Mouse (Mus musculus) heart, adult 2 months (tissue): ENCODE measurements at regions not wholly inside any gene's neighbourhood (a gene's known extent, or its start where the extent isn't known, plus 50 kb on each side); places are given as distances from the start of the nearest gene placed in this dataset.

Source experiments
- CTCF ChIP-seq: fragments of 200-600 bp; IDR thresholded peaks from 2 replicates; pipeline ENCODE4 v1.8.1; 2022; ENCODE audit warnings: antibody characterized with exemption, mild to moderate bottlenecking, moderate library complexity
- EP300 ChIP-seq: fragments of 200-500 bp; IDR thresholded peaks from 2 replicates; pipeline ENCODE4 v1.6.1; 2011; ENCODE audit warnings: low read depth, low read length, control low read depth; ENCODE audit not compliant: insufficient read depth
- POLR2A ChIP-seq: fragments of 200-500 bp; IDR thresholded peaks from 2 replicates; pipeline ENCODE4 v1.6.1; 2011; ENCODE audit warnings: mild to moderate bottlenecking, low read depth, low read length, control low read depth; ENCODE audit not compliant: insufficient read depth

DNA sequence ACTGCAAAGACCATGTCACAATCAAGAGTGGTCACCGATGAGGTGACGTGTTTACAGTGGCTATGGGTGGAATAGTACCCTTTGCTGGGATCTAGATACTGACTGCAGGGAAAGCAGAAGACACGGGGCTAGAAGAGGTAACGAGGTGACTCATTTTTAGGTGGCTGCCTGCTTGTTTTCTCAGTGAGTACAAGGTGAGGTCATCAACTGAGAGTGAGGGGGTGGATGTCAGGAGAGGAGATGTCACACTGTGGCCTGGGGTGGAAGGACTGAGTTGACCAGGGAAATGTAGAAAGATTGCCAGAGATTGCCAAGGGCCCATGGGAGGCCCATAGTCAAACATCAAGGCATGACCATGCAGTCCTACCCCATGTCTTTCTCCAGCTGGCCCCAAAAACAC lies 166.4 kb upstream of the Sox9 start:
- no peak for TF ChIP-seq CTCF
- no peak for TF ChIP-seq POLR2A
- no peak for TF ChIP-seq EP300
